Mouse (Mus musculus) midbrain, embryonic 16.5 days (tissue): ENCODE measurements around the gene Fgf9. TPM values are rescaled to one million over a fixed set of nuclear protein-coding genes. Genes with fewer than 3 reads are reported as not detected.

Experiments
- ATAC-seq: fragments of 200-750 bp; cut with Nextera tagmentation; 2 replicates; pipeline ENCODE4 v1.8.0; 2017; ENCODE audit warnings: moderate TSS enrichment
- H3K27ac ChIP-seq: fragments of 300-500 bp; sonication (generic); 2 replicates; pipeline ENCODE4 v1.5.1; 2014; ENCODE audit warnings: mild to moderate bottlenecking, low read length, mixed read lengths
- H3K27me3 ChIP-seq: fragments of 300-500 bp; sonication (generic); 2 replicates; pipeline ENCODE4 v1.6.1; 2014; ENCODE audit warnings: low read depth, low read length, mixed read lengths; ENCODE audit not compliant: control insufficient read depth, insufficient read depth
- H3K36me3 ChIP-seq: fragments of 300-500 bp; sonication (generic); 2 replicates; pipeline ENCODE4 v1.6.1; 2014; ENCODE audit warnings: mild to moderate bottlenecking, low read length, moderate library complexity, mixed read lengths; ENCODE audit not compliant: control insufficient read depth, insufficient read depth
- H3K4me1 ChIP-seq: fragments of 300-500 bp; sonication (generic); 2 replicates; pipeline ENCODE4 v1.6.1; 2014; ENCODE audit warnings: mild to moderate bottlenecking, low read length, mixed read lengths; ENCODE audit not compliant: control insufficient read depth, insufficient read depth
- H3K4me2 ChIP-seq: fragments of 300-500 bp; sonication (generic); 2 replicates; pipeline ENCODE4 v1.6.1; 2014; ENCODE audit warnings: mild to moderate bottlenecking, low read length, mixed read lengths
- H3K4me3 ChIP-seq: fragments of 300-500 bp; sonication (generic); 2 replicates; pipeline ENCODE4 v1.5.1; 2014; ENCODE audit warnings: low read depth, mild to moderate bottlenecking, low read length, moderate library complexity, mixed read lengths
- H3K9ac ChIP-seq: fragments of 300-500 bp; sonication (generic); 2 replicates; pipeline ENCODE4 v1.6.1; 2014; ENCODE audit warnings: low read depth, low read length, mixed read lengths
- H3K9me3 ChIP-seq: fragments of 300-500 bp; sonication (generic); replicated peaks from 2 replicates; pipeline ENCODE4 v1.6.1; 2014; ENCODE audit warnings: mild to moderate bottlenecking, low read length, mixed read lengths; ENCODE audit not compliant: control insufficient read depth, poor library complexity, severe bottlenecking
- WGBS: fragments of 180-500 bp; shearing (Covaris S2); extraction: QIAGEN DNeasy Blood & Tissue Kit; methylation state at CpG from one replicate; pipeline ENCODE4 v1.1.7; 2014; 5-methylcytosine and 5-hydroxymethylcytosine counted together
- polyA plus RNA-seq: library from polyadenylated mRNA; unstranded; fragments of >200 nt; fragmentation: Nextera tagmentation; extraction: Ambion mirVana; gene quantifications from 2 replicates; pipeline ENCODE4 v1.2.1, GENCODE M21; 2015

Gene Fgf9
- polyA plus RNA-seq, 1 experiment from 2014 or later, result 26.1 TPM

GRCm38 (mm10) chr14:58081955-58082354 lies 11.6 kb downstream of the Fgf9 start:
- peaks cover 9% of the 10 kb centered on the region; the same call in 1 of the 2 replicates for H3K27me3 ChIP-seq
- no peak overlapping the region for H3K27ac ChIP-seq
- ATAC-seq, result no peak
- peaks cover 5% of the 10 kb centered on the region; the same call in 1 of the 2 replicates for H3K4me1 ChIP-seq
- H3K4me3 ChIP-seq, result no peak overlapping the region
- H3K9me3 ChIP-seq, result no peaks in the 10 kb centered on the region
- 0 out of 2 replicates have a peak, but pooled peaks cover 2% of the 10 kb centered on the region for H3K36me3 ChIP-seq
- no peak overlapping the region for H3K4me2 ChIP-seq
- H3K9ac ChIP-seq, result no peak overlapping the region
- WGBS, result 78% methylated on average over 1 of the region's 1 CpGs

DNA sequence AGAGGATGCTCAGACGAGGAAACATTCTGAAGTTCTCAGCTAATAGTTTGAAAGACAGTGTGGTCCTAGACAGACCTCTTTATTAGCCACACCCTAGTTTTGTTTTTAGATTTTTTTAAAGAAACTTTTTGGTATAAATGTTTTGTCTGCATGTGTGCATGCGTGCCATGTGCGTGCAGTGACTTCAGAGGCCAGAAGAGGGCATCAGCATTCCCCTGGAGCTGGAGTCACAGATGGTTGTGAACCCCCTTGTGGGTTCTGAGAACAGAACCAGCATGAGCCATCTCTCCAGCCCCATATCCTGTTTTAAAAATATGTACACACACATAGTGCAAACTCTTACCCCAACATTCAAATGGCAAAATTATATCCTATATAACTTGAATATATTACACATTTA lies 13.9 kb downstream of the Fgf9 start:
- H3K36me3 ChIP-seq, result 0 out of 2 replicates have a peak, but pooled peaks cover 2% of the 10 kb centered on the region
- no peak overlapping the region for H3K27ac ChIP-seq
- 95% methylated on average over 3 of the region's 3 CpGs for WGBS
- H3K4me3 ChIP-seq, result no peak overlapping the region
- H3K9ac ChIP-seq, result no peak overlapping the region
- H3K4me2 ChIP-seq, result no peak overlapping the region
- ATAC-seq, result no peak
- no peaks in the 10 kb centered on the region for H3K4me1 ChIP-seq
- no peaks in the 10 kb centered on the region for H3K9me3 ChIP-seq
- H3K27me3 ChIP-seq, result no peaks in the 10 kb centered on the region

DNA sequence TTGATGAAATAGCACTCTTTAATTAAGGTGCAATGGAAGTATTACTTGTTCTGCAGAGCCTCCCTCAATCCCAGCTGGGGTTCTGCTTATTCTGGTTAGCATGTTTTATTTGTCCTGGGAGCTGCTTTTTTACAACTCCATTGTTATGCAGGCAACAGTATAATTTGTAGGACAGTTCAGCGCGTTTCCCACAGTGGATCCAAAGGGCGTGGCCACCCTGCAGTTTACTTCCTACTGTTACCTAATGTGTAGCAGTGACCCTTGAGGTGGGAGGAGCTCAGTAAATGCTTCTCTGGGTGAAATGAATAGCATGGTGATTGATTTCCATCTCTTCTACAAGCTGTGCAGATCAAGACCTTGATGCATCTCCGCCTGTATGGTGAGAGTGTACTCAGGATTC lies 17.0 kb downstream of the Fgf9 start:
- no peak for ATAC-seq
- Histone ChIP-seq H3K4me1 (no peaks in the 10 kb centered on the region), H3K27me3 (no peaks in the 10 kb centered on the region), H3K4me3 (no peak overlapping the region), H3K9ac (no peak overlapping the region), H3K27ac (no peak overlapping the region), H3K9me3 (no peaks in the 10 kb centered on the region), H3K36me3 (0 out of 2 replicates have a peak, but pooled peaks cover 2% of the 10 kb centered on the region), H3K4me2 (no peak overlapping the region)
- WGBS, result 43% methylated on average over 4 of the region's 4 CpGs

DNA sequence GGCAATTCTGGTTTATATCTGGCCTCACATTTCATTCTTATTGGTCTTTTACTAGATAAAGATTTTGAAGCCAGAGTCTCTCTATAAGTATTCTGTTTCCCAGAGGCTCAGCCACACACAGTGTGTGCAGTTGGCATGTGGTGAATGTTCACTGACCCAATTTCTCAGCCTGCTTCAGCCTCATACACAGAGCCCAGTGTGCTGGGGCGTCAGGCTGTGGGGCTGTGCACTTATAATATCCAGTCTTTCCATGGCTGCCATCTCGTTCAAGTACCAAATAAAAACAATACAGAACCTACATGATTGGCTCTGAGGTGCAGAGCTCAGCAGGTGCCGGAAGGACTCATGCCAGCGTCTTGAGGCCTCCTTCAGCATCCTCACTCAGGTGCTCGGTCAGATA lies 19.1 kb downstream of the Fgf9 start:
- no peak for ATAC-seq
- H3K27ac ChIP-seq, result no peak overlapping the region
- no peaks in the 10 kb centered on the region for H3K4me1 ChIP-seq
- H3K27me3 ChIP-seq, result no peaks in the 10 kb centered on the region
- no peak overlapping the region for H3K9ac ChIP-seq
- no peak overlapping the region for H3K4me2 ChIP-seq
- no peak overlapping the region for H3K4me3 ChIP-seq
- no peaks in the 10 kb centered on the region for H3K36me3 ChIP-seq
- 87% methylated on average over 5 of the region's 5 CpGs for WGBS
- no peaks in the 10 kb centered on the region for H3K9me3 ChIP-seq

DNA sequence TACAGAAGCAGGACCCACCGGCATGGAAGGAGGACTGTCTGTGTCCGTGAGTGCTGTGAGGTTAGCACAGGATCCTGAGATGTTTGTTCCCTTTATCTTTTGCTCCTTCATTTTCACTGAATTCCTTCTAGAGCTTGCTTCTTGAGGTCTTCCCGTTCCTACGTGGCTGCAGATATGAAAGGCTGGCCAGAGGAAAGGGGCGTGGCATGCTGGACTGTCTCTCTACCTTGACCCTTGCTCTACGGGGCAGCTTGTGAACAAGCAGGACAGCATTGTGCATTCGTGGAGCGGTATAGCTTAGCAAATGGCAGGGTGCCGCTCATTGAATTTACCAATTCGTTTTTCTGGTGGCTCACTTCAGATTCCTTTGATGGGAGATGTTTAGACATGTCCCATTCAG lies 21.0 kb downstream of the Fgf9 start:
- no peaks in the 10 kb centered on the region for H3K27me3 ChIP-seq
- H3K36me3 ChIP-seq, result no peaks in the 10 kb centered on the region
- no peak overlapping the region for H3K4me2 ChIP-seq
- H3K9me3 ChIP-seq, result no peaks in the 10 kb centered on the region
- no peak overlapping the region for H3K4me3 ChIP-seq
- 66% methylated on average over 10 of the region's 10 CpGs for whole genome bisulfite sequencing
- no peak overlapping the region for H3K27ac ChIP-seq
- no peaks in the 10 kb centered on the region for H3K4me1 ChIP-seq
- H3K9ac ChIP-seq, result no peak overlapping the region
- no peak for ATAC-seq

DNA sequence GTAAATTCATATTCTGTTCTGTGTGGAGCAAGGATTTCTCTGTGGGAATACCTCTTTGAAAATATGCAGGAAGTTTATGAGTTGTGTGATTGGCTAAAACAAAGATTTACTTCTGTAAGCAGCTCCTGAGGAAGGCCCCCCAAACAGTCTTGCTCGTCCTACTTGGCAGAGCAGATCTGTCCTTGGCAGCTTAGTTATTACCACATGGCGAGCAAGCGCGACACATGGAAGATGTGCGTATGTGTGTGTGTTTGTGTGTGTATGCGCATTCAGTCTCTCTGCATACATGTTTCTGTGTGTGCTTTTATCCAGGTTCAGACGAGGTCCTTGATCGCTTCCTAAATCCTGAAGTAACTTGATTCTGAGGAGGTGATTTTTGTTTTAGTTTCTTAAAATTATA lies 29.3 kb downstream of the Fgf9 start:
- no peak overlapping the region for H3K4me2 ChIP-seq
- no peak overlapping the region for H3K4me3 ChIP-seq
- WGBS, result 88% methylated on average over 8 of the region's 8 CpGs
- H3K27me3 ChIP-seq, result no peaks in the 10 kb centered on the region
- no peak overlapping the region for H3K27ac ChIP-seq
- ATAC-seq, result no peak
- no peak overlapping the region for H3K9ac ChIP-seq
- no peaks in the 10 kb centered on the region for H3K36me3 ChIP-seq
- no peaks in the 10 kb centered on the region for H3K9me3 ChIP-seq
- H3K4me1 ChIP-seq, result no peaks in the 10 kb centered on the region

GRCm38 (mm10) chr14:58101298-58101697 lies 31.0 kb downstream of the Fgf9 start:
- Histone ChIP-seq H3K27ac (no peak overlapping the region), H3K9ac (no peak overlapping the region), H3K9me3 (no peaks in the 10 kb centered on the region), H3K4me1 (no peaks in the 10 kb centered on the region), H3K4me2 (no peak overlapping the region), H3K36me3 (no peaks in the 10 kb centered on the region), H3K4me3 (no peak overlapping the region), H3K27me3 (no peaks in the 10 kb centered on the region)
- WGBS, result 8% methylated on average over 6 of the region's 6 CpGs
- ATAC-seq, result no peak

GRCm38 (mm10) chr14:58104266-58104665 lies 33.9 kb downstream of the Fgf9 start:
- Histone ChIP-seq H3K27ac (no peak overlapping the region), H3K9ac (no peak overlapping the region), H3K36me3 (no peaks in the 10 kb centered on the region), H3K4me3 (no peak overlapping the region), H3K4me1 (no peaks in the 10 kb centered on the region), H3K9me3 (no peaks in the 10 kb centered on the region), H3K4me2 (no peak overlapping the region), H3K27me3 (no peaks in the 10 kb centered on the region)
- no peak for ATAC-seq
- WGBS, result 69% methylated on average over 8 of the region's 8 CpGs

GRCm38 (mm10) chr14:58105596-58105995 lies 35.2 kb downstream of the Fgf9 start:
- Histone ChIP-seq H3K4me1 (no peaks in the 10 kb centered on the region), H3K27me3 (no peaks in the 10 kb centered on the region), H3K9ac (no peak overlapping the region), H3K9me3 (no peaks in the 10 kb centered on the region), H3K4me3 (no peak overlapping the region), H3K4me2 (no peak overlapping the region), H3K36me3 (peaks cover 4% of the 10 kb centered on the region; the same call in 1 of the 2 replicates), H3K27ac (no peak overlapping the region)
- no peak for ATAC-seq
- WGBS, result 93% methylated on average over 5 of the region's 5 CpGs
